Mouse (Mus musculus): ENCODE measurements around the gene Bmp5.
A peak's percentile ranks its signal among the peaks of the same experiment; 100 is the strongest.
"Not testable (repeated sequence)": the region's sequence is repeated elsewhere in the genome, so short reads cannot be mapped to it uniquely, and the experiment has no call there.

Gene Bmp5

DNA sequence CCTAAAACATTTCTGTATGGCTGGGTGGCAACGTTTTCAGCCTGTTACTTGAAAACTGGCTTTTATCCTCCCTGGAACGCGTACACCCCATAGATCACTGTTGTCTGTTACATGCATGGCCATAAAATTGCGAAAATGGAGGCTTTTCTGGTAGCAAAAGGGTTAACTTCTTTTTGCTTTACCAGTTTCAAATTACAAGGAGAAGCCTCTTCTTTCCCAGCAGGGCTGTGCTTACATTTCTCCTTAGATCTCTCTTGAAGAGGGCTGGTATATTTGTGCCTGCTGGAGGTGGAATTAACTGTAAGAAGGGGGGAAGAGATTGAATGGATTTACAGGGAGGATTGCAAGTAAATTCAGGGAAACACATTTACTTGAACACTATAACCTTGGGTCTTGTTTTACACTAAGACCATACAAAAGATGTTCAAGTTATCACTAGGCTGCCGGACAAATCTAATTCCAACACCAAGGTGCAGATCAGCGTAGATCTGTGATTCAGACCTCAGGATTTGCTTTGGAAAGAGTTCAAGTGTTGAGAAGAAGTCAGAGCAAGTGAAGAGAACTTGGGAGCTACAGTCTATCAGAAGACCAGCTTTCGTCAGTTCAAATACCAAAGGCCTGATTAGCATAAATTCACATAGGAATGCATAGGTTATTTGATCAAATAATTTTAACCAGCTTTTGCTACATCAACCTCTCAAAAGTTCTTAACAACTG, at the start of gene Bmp5:
Gene Bmp5 (plus strand): TSS at position 236 of the 717 bp plus-strand sequence.
- DNase-seq: no peak

DNA sequence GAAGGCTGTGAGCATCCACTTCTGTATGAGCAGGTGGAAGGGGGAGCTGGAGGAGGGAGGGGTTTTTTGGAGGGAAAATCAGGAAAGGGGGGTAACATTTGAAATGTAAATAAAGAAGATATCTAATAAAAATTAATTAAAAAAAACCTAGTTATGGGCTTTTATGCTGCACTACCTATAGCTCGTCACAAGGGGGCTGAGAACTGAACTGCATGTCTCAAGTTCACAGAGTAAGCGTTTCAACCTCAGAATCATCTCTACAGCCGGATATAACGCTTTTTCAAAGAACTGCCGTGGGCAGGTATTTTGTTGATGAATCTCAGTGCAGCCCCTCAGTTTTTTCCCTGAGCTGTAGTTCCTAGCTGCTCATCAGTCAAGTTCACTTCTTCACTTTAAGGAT, 15.1 kb upstream of the Bmp5 start:
- peak; percentile 32 for DNase-seq

DNA sequence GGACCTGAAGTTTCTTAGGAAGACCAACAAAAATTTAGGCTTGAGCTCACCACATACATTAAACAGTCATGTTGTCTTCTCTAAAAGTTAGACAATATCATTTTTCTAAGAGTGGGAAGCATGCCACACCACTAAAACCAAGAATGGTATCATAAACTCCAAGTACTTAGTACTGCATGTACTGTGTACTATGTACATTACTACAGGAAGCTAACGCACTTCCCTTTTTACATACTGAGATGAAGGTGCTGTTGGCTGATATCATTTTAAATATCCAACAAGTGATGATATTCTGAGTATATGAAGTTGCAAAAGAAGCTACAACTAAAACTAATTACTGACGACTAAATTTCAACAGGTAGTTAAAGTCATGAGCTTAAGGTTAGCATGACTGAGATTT, 13.6 kb upstream of the Bmp5 start:
- DNase-seq: no peak

- peak; percentile 52 for DNase-seq
These were observed 12.7 kb upstream of the Bmp5 start for GRCm38 (mm10) chr9:75762487-75762886.

GRCm38 (mm10) chr9:75764792-75765191, 10.4 kb upstream of the Bmp5 start:
- DNase-seq: no peak

GRCm38 (mm10) chr9:75766521-75766920, 8.6 kb upstream of the Bmp5 start:
- no peak for DNase-seq

- no peak for DNase-seq
These were observed 6.1 kb upstream of the Bmp5 start for GRCm38 (mm10) chr9:75769042-75769441.

GRCm38 (mm10) chr9:75776153-75776552, 989 bp downstream of the Bmp5 start:
- DNase-seq: no peak

DNA sequence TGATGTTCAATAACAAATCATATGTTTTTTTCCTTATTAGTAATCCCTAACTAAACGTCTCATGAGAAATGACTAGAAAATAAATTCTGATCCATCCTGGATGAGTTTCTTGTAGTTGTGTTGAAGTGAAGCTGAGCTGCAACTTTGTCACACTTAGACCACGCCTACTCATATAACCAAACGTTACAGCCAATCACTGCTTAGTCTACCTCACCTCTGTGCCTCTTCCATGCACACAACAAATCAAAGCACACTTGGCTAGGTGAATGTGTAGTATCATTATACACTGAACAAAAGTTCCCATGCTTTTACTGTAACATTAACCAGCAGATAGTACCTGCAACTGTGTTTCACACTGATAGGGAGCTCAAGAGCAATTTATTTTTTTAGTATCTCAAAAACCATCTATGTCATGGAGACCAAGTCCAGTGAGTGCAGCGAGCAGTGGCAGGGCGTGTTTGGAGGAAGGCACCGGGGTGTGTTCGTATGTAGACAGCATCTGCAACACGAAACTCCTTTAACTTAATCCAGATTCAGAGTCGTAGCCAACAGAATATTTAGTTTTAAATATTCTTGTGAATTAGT, 3.7 kb downstream of the Bmp5 start:
- no peak for DNase-seq

DNA sequence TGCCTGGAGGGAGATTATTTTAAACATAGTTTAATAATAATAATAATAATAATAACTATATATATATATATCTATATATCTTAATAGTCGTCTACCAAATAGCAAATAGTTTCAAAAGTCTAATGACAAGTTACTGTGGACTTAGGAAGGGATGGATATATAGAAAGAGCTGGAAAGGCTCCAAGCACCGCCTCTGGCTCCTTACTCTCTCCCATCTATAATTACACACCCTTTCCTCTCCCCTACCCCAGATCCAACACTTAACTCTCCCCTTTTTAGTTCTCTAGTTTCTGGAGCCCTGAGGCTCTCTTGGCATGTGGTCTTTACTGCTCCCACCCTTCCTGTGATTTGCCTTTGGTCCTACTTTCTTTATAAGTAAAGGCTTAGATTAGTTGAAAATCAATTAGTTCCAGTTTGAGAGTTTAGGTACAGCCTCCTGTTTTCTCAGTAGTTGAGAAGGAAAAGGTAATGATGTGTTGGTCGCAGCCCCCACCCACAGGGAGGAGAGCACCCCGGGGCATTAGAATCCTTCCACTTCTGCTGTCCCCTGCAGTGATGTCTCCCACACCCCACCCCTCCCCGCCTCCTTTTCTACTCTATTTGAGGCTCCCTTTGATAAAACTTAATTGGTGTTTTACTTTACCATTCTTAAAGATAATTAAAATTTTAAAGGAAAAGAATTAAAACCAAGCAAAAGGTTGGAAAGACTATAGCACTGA, 5.6 kb downstream of the Bmp5 start:
- no peak for DNase-seq

DNA sequence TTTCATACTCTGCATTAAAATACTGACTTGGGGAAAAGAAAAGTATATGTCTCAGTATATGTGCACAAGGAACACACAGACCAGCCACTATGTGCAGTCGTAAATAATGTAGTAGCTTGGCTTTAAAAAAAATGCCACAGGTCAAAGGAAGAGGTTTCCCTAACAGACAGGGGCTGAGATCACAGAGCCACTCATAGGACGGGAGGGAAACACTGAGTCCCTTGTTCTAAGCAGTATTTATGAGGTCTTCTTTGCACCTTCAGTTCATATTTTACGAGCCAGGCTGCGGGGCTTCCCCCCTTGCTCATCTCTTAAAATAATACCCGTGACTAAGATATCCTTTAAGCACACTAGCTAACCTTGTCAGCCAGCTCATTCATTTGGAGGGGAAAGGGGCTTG, 6.4 kb downstream of the Bmp5 start:
- DNase-seq: no peak

DNA sequence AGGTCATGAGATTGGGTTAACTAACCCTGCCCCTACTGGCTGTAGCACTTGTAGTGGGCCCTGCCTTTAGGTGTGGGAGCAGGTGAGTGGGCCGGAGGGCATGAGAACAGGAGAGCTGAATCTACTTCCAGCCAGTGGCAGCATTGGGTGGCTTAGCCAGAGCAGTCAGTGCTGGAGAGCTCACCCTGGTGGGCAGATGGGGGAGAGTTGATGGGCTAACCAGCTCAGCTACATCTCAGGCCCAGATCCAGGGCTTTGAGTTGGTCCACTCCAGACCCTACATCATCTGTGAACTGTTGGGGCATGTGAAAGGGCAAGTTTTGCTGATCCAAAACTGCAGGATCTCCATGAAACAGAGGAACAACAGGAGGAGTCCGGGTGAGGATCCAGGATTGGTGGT, 8.4 kb downstream of the Bmp5 start:
- no peak for DNase-seq

- no peak for DNase-seq
These were observed 10.8 kb downstream of the Bmp5 start for GRCm38 (mm10) chr9:75785959-75786358.

- DNase-seq: no peak
These were observed 12.0 kb downstream of the Bmp5 start for GRCm38 (mm10) chr9:75787121-75787520.

- no peak for DNase-seq
These were observed 14.8 kb downstream of the Bmp5 start for GRCm38 (mm10) chr9:75789879-75790428.

DNA sequence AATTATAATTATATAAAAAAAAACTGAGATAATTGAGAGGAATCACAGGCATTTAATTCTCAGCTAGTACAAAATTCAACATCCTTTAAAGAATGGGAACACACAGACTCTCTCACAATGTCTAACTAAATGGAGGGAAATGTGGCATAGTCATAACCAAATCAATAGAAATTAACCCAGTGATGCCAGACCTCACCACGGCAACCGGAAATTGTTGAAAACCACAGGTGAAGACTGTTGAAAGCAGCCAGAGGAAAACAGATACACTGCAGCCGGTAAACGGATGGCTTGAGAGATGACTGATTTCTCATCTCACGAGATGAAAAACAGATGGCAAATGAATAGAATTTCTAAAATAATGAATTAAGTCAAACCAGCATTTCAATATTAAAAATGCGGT, 29.8 kb downstream of the Bmp5 start:
- no peak for DNase-seq

DNA sequence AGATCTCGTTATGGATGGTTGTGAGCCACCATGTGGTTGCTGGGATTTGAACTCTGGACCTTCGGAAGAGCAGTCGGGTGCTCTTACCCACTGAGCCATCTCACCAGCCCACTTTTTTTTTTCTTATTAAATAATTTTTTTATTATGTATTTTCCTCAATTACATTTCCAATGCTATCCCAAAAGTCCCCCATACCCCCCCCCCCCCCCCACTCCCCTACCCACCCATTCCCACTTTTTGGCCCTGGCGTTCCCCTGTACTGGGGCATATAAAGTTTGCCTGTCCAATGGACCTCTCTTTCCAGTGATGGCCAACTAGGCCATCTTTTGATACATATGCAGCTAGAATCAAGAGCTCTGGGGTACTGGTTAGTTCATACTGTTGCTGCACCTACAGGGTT, 33.0 kb downstream of the Bmp5 start:
- not testable (repeated sequence) for DNase-seq

GRCm38 (mm10) chr9:75808659-75809058, 33.5 kb downstream of the Bmp5 start:
- no peak for DNase-seq

- DNase-seq: no peak
These were observed 40.0 kb downstream of the Bmp5 start for GRCm38 (mm10) chr9:75815161-75815560.

GRCm38 (mm10) chr9:75818400-75818799, 43.2 kb downstream of the Bmp5 start:
- DNase-seq: no peak

DNA sequence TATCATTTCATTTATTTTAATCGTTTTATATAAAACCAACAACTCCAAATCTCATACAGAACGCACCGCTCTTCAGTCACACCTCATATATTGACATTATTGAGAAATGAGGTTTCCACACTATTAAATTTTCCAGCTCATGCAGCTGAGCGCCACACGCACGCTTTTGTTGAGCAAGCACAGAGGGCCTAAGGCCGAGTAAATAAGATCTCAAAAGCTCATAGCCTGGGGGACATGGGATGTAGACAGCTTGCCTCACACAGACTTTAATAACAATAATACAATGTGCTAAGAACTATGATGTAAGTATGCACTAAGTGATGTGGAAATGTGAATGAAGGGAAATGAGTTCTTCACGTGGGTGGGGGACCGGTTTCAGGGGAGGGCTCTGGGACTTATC, 57.3 kb downstream of the Bmp5 start:
- DNase-seq: no peak

GRCm38 (mm10) chr9:75833189-75833732, 58.1 kb downstream of the Bmp5 start:
- DNase-seq: peak; percentile 8

DNA sequence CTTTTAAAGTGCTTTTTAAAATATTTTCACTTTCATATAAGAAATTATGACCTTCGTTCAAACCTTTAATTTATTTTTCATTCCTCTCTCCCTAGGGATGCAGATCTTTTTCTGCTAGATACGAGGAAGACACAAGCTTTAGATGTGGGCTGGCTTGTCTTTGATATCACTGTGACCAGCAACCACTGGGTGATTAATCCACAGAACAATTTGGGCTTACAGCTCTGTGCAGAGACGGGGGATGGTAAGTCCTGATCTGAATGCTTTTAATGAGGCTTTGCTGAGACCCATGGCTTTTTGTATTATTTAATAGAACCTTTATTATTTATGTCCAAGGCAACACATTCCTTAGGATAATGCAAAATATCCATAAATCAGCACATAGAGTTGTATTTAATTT, 64.3 kb downstream of the Bmp5 start:
- no peak for DNase-seq

GRCm38 (mm10) chr9:75840841-75841240, 65.7 kb downstream of the Bmp5 start:
- DNase-seq: no peak

Measured in kidney, postnatal 10 days (tissue).